Comparison of ENCODE assay signal across 26 mouse cellular contexts in genomic region chr7:135258053-135258753, GRCm38 (mm10). TPM values are rescaled to one million over a fixed set of nuclear protein-coding genes. Genes with fewer than 3 reads are reported as not detected.
DNase-seq lines count a peak whose midpoint lies in the region; ATAC-seq and TF ChIP-seq lines count a peak whose summit lies in the region.
"Not testable (repeated sequence)": the region's sequence is repeated elsewhere in the genome, so short reads cannot be mapped to it uniquely, and the experiment has no call there.
"Had no signal": no experiment of that assay in that cellular context is flagged by ENCODE, and none has a peak within 500 bp of the region (broad histone marks: within the 10 kb centered on the region; RNA-seq: fewer than 3 reads in every experiment).

Gene Nps, plus strand, starts transcription at chr7:135258703.

- peak; percentile 12 for DNase-seq in 3134 (ENCODE audit: extremely low read depth, insufficient read length, low spot score)
- DNase-seq in Muller cell, postnatal 12 days (ENCODE audit: inconsistent ontology term): peak; percentile 42
- peak; percentile 43 for DNase-seq in adrenal gland, adult 2 months
- DNase-seq in adrenal gland, postnatal 14 days: peak; percentile 42
- DNase-seq in forebrain, postnatal 0 days: peak; percentile 7
- peak; percentile 4 to 12 for DNase-seq in layer of hippocampus, adult 2 months (ENCODE audit: low spot score in 2 of 2)
- peak; percentile 24 for DNase-seq in right cerebral cortex, adult 18-20 months

- H3K4me2 ChIP-seq in forebrain, postnatal 0 days (ENCODE audit: low read depth): not testable (repeated sequence)

- H3K27ac ChIP-seq in forebrain, postnatal 0 days (ENCODE audit: low read depth, low read length): not testable (repeated sequence)
- H3K27ac ChIP-seq in layer of hippocampus, adult 2 months: 0 out of 2 replicates have a peak within 1 kb of the TSS, but pooled peaks have one; percentile 43
- peak within 1 kb of the TSS; percentile 81 for H3K27ac ChIP-seq in testis, adult 2 months (ENCODE audit: control insufficient read depth, insufficient read depth, low read depth, low read length)

- TF ChIP-seq POLR2A in testis, adult 2 months (IDR thresholded peaks at IDR 0.05; ENCODE audit: control insufficient read depth, low read depth, low read length): peak; percentile 35; the same call in 1 of the 2 replicates

- not testable (repeated sequence) for TF ChIP-seq CTCF in forebrain, postnatal 0 days (IDR thresholded peaks at IDR 0.05; ENCODE audit: low read depth); layer of hippocampus, adult 2 months (conservative IDR thresholded peaks at IDR 0.05); testis, adult 2 months (IDR thresholded peaks at IDR 0.05; ENCODE audit: control insufficient read depth, insufficient read depth, insufficient replicate concordance, low read depth, low read length)

- not testable (repeated sequence) for H3K4me3 ChIP-seq in forebrain, postnatal 0 days (ENCODE audit: low read depth, low read length); layer of hippocampus, adult 2 months
- peak within 1 kb of the TSS; percentile 24; the same call in 1 of the 2 replicates for H3K4me3 ChIP-seq in testis, adult 2 months (ENCODE audit: control insufficient read depth, low read depth, low read length)

- WGBS in forebrain, postnatal 0 days: 91% methylated on average over 19 of the region's 19 CpGs

- H3K36me3 ChIP-seq in forebrain, postnatal 0 days (ENCODE audit: insufficient read depth); testis, adult 2 months (ENCODE audit: control insufficient read depth, insufficient read depth, low read length): not testable (repeated sequence)

- ATAC-seq in forebrain, postnatal 0 days: not testable (repeated sequence)

- H3K9ac ChIP-seq in forebrain, postnatal 0 days: not testable (repeated sequence)

- not testable (repeated sequence) for H3K4me1 ChIP-seq in forebrain, postnatal 0 days (ENCODE audit: insufficient read depth); testis, adult 2 months (ENCODE audit: control insufficient read depth, insufficient read depth, low read length)

- not testable (repeated sequence) for H3K9me3 ChIP-seq in forebrain, postnatal 0 days (ENCODE audit: low read length)

- not testable (repeated sequence) for H3K27me3 ChIP-seq in forebrain, postnatal 0 days (ENCODE audit: insufficient read depth, low read length); testis, adult 2 months (ENCODE audit: control insufficient read depth, insufficient read depth, low read length)

RNA-seq across cellular contexts. Expression of gene Nps, which starts in this region (rescaled TPM):
- total RNA-seq in adrenal gland, adult 2 months (2021): not detected
- polyA plus RNA-seq in adrenal gland, adult 2 months (2012; rRNA removed): not detected in 2 replicates
- total RNA-seq in adrenal gland, postnatal 14 days (2021): not detected in 2 replicates
- not detected in 2 replicates for total RNA-seq in forebrain, postnatal 0 days (2014; rRNA removed)
- polyA plus RNA-seq in forebrain, postnatal 0 days (2015; fragmentation: Nextera tagmentation; extraction: Ambion mirVana): 0.31 TPM in 1 of 2 replicates, not detected in the other
- total RNA-seq in layer of hippocampus, adult 2 months (2021): not detected
- 1.5 and 1.8 TPM in 2 replicates for polyA plus RNA-seq in testis, adult 2 months (2012; rRNA removed)
- total RNA-seq: adrenal gland, postnatal 36 days; common myeloid progenitor, adult 5-6 weeks; ES-E14; gastrocnemius, adult 18-20 months; gastrocnemius, postnatal 10 days; gastrocnemius, postnatal 36 days; granulocyte monocyte progenitor cell, adult 5-6 weeks; heart, adult 8-10 months; heart, postnatal 25 days; hematopoietic stem cell, adult 5-6 weeks had no signal
- polyA plus RNA-seq: embryonic facial prominence, embryonic 15.5 days; forebrain, embryonic 12.5 days; forebrain, embryonic 15.5 days; heart, embryonic 11.5 days; heart, embryonic 14.5 days; hindbrain, embryonic 12.5 days; intestine, embryonic 14.5 days; intestine, postnatal 0 days had no signal

Comparison
In these comparisons a context has a peak if more than half of its experiments do, and no peak if none do; other contexts are left out.
1. Peak in DNase-seq in adrenal gland, adult 2 months; RNA of the gene not detected or under 1 TPM.
2. Peak in DNase-seq in adrenal gland, postnatal 14 days; RNA of the gene not detected or under 1 TPM.
3. Peak in DNase-seq in forebrain, postnatal 0 days; RNA of the gene not detected or under 1 TPM.
4. Peak in DNase-seq and H3K27ac ChIP-seq in layer of hippocampus, adult 2 months; RNA of the gene not detected or under 1 TPM.